Mouse (Mus musculus): ENCODE data around the gene Slc38a6. TPM values are rescaled to one million over a fixed set of nuclear protein-coding genes. Genes with fewer than 3 reads are reported as not detected.

Slc38a6 gene
- polyA plus RNA-seq (2012): not detected in 2 replicates

- Histone ChIP-seq H3K27me3 (ENCODE audit: control insufficient read depth) (no peaks in the 10 kb centered on the region), H3K36me3 (ENCODE audit: control insufficient read depth) (peaks cover 18% of the 10 kb centered on the region), H3K9me3 (ENCODE audit: control insufficient read depth, low read length) (no peaks in the 10 kb centered on the region), H3K4me1 (ENCODE audit: control insufficient read depth) (peaks cover 34% of the 10 kb centered on the region), H3K4me3 (replicated peaks) (peak within 1 kb of the TSS; percentile 94)
- TF ChIP-seq TAL1 (IDR thresholded peaks at IDR 0.05; ENCODE audit: low read length): no peak
- no peak for TF ChIP-seq GATA1 (IDR thresholded peaks at IDR 0.05; ENCODE audit: low read length)
Observed at GRCm38 (mm10) chr12:73286287-73287092, at the start of gene Slc38a6, which contains the start of gene Trmt5. Slc38a6 (plus strand) TSS chr12:73286779. Trmt5 (minus strand) TSS chr12:73286710.

- no peaks in the 10 kb centered on the region for H3K4me1 ChIP-seq (ENCODE audit: control insufficient read depth)
- H3K27me3 ChIP-seq (ENCODE audit: control insufficient read depth): no peaks in the 10 kb centered on the region
- TF ChIP-seq TAL1 (IDR thresholded peaks at IDR 0.05; ENCODE audit: low read length) (no peak), GATA1 (IDR thresholded peaks at IDR 0.05; ENCODE audit: low read length) (no peak)
- H3K9me3 ChIP-seq (ENCODE audit: control insufficient read depth, low read length): no peaks in the 10 kb centered on the region
- H3K4me3 ChIP-seq (replicated peaks): no peak overlapping the region
- H3K36me3 ChIP-seq (ENCODE audit: control insufficient read depth): no peaks in the 10 kb centered on the region
Observed at GRCm38 (mm10) chr12:73241960-73242359, 44.6 kb upstream of the Slc38a6 start.

GRCm38 (mm10) chr12:73245687-73246086, 40.9 kb upstream of the Slc38a6 start:
- no peaks in the 10 kb centered on the region for H3K9me3 ChIP-seq (ENCODE audit: control insufficient read depth, low read length)
- no peak overlapping the region for H3K4me3 ChIP-seq (replicated peaks)
- no peaks in the 10 kb centered on the region for H3K36me3 ChIP-seq (ENCODE audit: control insufficient read depth)
- no peaks in the 10 kb centered on the region for H3K27me3 ChIP-seq (ENCODE audit: control insufficient read depth)
- no peak for TF ChIP-seq TAL1 (IDR thresholded peaks at IDR 0.05; ENCODE audit: low read length)
- no peak for TF ChIP-seq GATA1 (IDR thresholded peaks at IDR 0.05; ENCODE audit: low read length)
- H3K4me1 ChIP-seq (ENCODE audit: control insufficient read depth): no peaks in the 10 kb centered on the region

GRCm38 (mm10) chr12:73255006-73255405, 31.6 kb upstream of the Slc38a6 start:
- TF ChIP-seq TAL1 (IDR thresholded peaks at IDR 0.05; ENCODE audit: low read length) (no peak), GATA1 (IDR thresholded peaks at IDR 0.05; ENCODE audit: low read length) (no peak)
- H3K9me3 ChIP-seq (ENCODE audit: control insufficient read depth, low read length): no peaks in the 10 kb centered on the region
- no peak overlapping the region for H3K4me3 ChIP-seq (replicated peaks)
- H3K27me3 ChIP-seq (ENCODE audit: control insufficient read depth): no peaks in the 10 kb centered on the region
- no peaks in the 10 kb centered on the region for H3K4me1 ChIP-seq (ENCODE audit: control insufficient read depth)
- no peaks in the 10 kb centered on the region for H3K36me3 ChIP-seq (ENCODE audit: control insufficient read depth)

GRCm38 (mm10) chr12:73259269-73259668, 27.3 kb upstream of the Slc38a6 start:
- H3K4me1 ChIP-seq (ENCODE audit: control insufficient read depth): no peaks in the 10 kb centered on the region
- no peak overlapping the region for H3K4me3 ChIP-seq (replicated peaks)
- H3K27me3 ChIP-seq (ENCODE audit: control insufficient read depth): no peaks in the 10 kb centered on the region
- TF ChIP-seq TAL1 (IDR thresholded peaks at IDR 0.05; ENCODE audit: low read length) (no peak), GATA1 (IDR thresholded peaks at IDR 0.05; ENCODE audit: low read length) (no peak)
- H3K9me3 ChIP-seq (ENCODE audit: control insufficient read depth, low read length): no peaks in the 10 kb centered on the region
- H3K36me3 ChIP-seq (ENCODE audit: control insufficient read depth): no peaks in the 10 kb centered on the region

- no peaks in the 10 kb centered on the region for H3K36me3 ChIP-seq (ENCODE audit: control insufficient read depth)
- no peak overlapping the region for H3K4me3 ChIP-seq (replicated peaks)
- H3K4me1 ChIP-seq (ENCODE audit: control insufficient read depth): no peaks in the 10 kb centered on the region
- H3K9me3 ChIP-seq (ENCODE audit: control insufficient read depth, low read length): no peaks in the 10 kb centered on the region
- no peaks in the 10 kb centered on the region for H3K27me3 ChIP-seq (ENCODE audit: control insufficient read depth)
- TF ChIP-seq GATA1 (IDR thresholded peaks at IDR 0.05; ENCODE audit: low read length) (no peak), TAL1 (IDR thresholded peaks at IDR 0.05; ENCODE audit: low read length) (no peak)
Observed at GRCm38 (mm10) chr12:73260339-73260738, 26.2 kb upstream of the Slc38a6 start.

- Histone ChIP-seq H3K9me3 (ENCODE audit: control insufficient read depth, low read length) (no peaks in the 10 kb centered on the region), H3K4me1 (ENCODE audit: control insufficient read depth) (no peaks in the 10 kb centered on the region), H3K4me3 (replicated peaks) (no peak overlapping the region), H3K36me3 (ENCODE audit: control insufficient read depth) (no peaks in the 10 kb centered on the region), H3K27me3 (ENCODE audit: control insufficient read depth) (no peaks in the 10 kb centered on the region)
- TF ChIP-seq GATA1 (IDR thresholded peaks at IDR 0.05; ENCODE audit: low read length) (no peak), TAL1 (IDR thresholded peaks at IDR 0.05; ENCODE audit: low read length) (no peak)
Observed at GRCm38 (mm10) chr12:73265381-73265978, 21.1 kb upstream of the Slc38a6 start.

- no peak for TF ChIP-seq GATA1 (IDR thresholded peaks at IDR 0.05; ENCODE audit: low read length)
- TF ChIP-seq TAL1 (IDR thresholded peaks at IDR 0.05; ENCODE audit: low read length): no peak
- H3K9me3 ChIP-seq (ENCODE audit: control insufficient read depth, low read length): no peaks in the 10 kb centered on the region
- no peak overlapping the region for H3K4me3 ChIP-seq (replicated peaks)
- H3K4me1 ChIP-seq (ENCODE audit: control insufficient read depth): no peaks in the 10 kb centered on the region
- H3K27me3 ChIP-seq (ENCODE audit: control insufficient read depth): no peaks in the 10 kb centered on the region
- no peaks in the 10 kb centered on the region for H3K36me3 ChIP-seq (ENCODE audit: control insufficient read depth)
Observed at GRCm38 (mm10) chr12:73266597-73266996, 20.0 kb upstream of the Slc38a6 start.

- Histone ChIP-seq H3K9me3 (ENCODE audit: control insufficient read depth, low read length) (no peaks in the 10 kb centered on the region), H3K4me1 (ENCODE audit: control insufficient read depth) (no peaks in the 10 kb centered on the region)
- TF ChIP-seq GATA1 (IDR thresholded peaks at IDR 0.05; ENCODE audit: low read length) (no peak), TAL1 (IDR thresholded peaks at IDR 0.05; ENCODE audit: low read length) (no peak)
Observed at GRCm38 (mm10) chr12:73268497-73268896, 18.1 kb upstream of the Slc38a6 start.

More at GRCm38 (mm10) chr12:73268497-73268896, 18.1 kb upstream of the Slc38a6 start:
- Histone ChIP-seq H3K27me3 (ENCODE audit: control insufficient read depth) (no peaks in the 10 kb centered on the region), H3K4me3 (replicated peaks) (no peak overlapping the region), H3K36me3 (ENCODE audit: control insufficient read depth) (peaks cover 3% of the 10 kb centered on the region; the same call in 1 of the 2 replicates)

Data from erythroblast, embryonic 14.5 days (primary cell).